Mouse (Mus musculus) left cerebral cortex, adult 2 months (tissue): Measurements from ENCODE around the gene Bhlha9. TPM values are rescaled to one million over a fixed set of nuclear protein-coding genes. Genes with fewer than 3 reads are reported as not detected.

ENCODE experiments used
- DNase-seq, 2 experiments: peaks; one replicate each; pipeline ENCODE4 v3.0.0; 2021 to 2022; ENCODE audit warnings: low spot score in 2 of 2, mixed read lengths in 1 of 2; ENCODE audit errors: extremely low spot score in 1 of 2
- H3K27ac ChIP-seq: fragments of 200-600 bp; 2 replicates; pipeline ENCODE4 v1.8.1; 2022
- H3K4me3 ChIP-seq: fragments of 200-600 bp; 2 replicates; pipeline ENCODE4 v1.8.1; 2022
- CTCF ChIP-seq: fragments of 200-600 bp; IDR thresholded peaks from 2 replicates; pipeline ENCODE4 v1.8.1; 2022; ENCODE audit warnings: antibody characterized with exemption, mild to moderate bottlenecking, moderate library complexity
- intact Hi-C: fragments of 180-260 bp; cut with DNase I; formaldehyde crosslinking; loops from one replicate; pipeline ENCODE4 v1.15.1; 2025
- total RNA-seq, 2 experiments: library from RNA; stranded (reverse); gene quantifications; 2 replicates each; pipeline ENCODE4 v1.2.3; 2021

Gene Bhlha9
- total RNA-seq, 2 experiments from 2014 or later = 3.2 to 3.8 TPM

- DNase-seq = no peak
- Histone ChIP-seq H3K27ac (no peak overlapping the region), H3K4me3 (no peak overlapping the region)
- no peak for TF ChIP-seq CTCF
- intact Hi-C loops = no loop called here
Observed at GRCm38 (mm10) chr11:76709625-76710452, 37.6 kb downstream of the Bhlha9 start.

- H3K4me3 ChIP-seq = no peak overlapping the region
- intact Hi-C loops = no loop called here
- H3K27ac ChIP-seq = no peak overlapping the region
- TF ChIP-seq CTCF = no peak
- DNase-seq = no peak
Observed at GRCm38 (mm10) chr11:76717000-76717399, 44.7 kb downstream of the Bhlha9 start.

Other genes with a start within 250 kb of the Bhlha9 start
- gene Abr, start 50.2 kb upstream of the Bhlha9 start, total RNA-seq = 100 to 1,000 TPM; 436 to 450 TPM
- gene Trarg1, start 7.3 kb downstream of the Bhlha9 start, total RNA-seq = under 1 TPM; 0.50 to 0.68 TPM
- gene Gosr1, start 91.1 kb downstream of the Bhlha9 start, total RNA-seq = 10 to 100 TPM; 43.1 to 49.3 TPM
- 10 to 100 TPM; 53.0 to 56.8 TPM for gene Cpd, start 174.5 kb downstream of the Bhlha9 start, total RNA-seq
- not detected for gene Tmigd1, start 229.7 kb downstream of the Bhlha9 start, total RNA-seq